Mouse (Mus musculus) G1E (cell line): ENCODE results near the gene Itih3. TPM values are rescaled to one million over a fixed set of nuclear protein-coding genes. Genes with fewer than 3 reads are reported as not detected.
A peak's percentile ranks its signal among the peaks of the same experiment; 100 is the strongest.

Source experiments
- ATAC-seq: 2 replicates; pipeline ENCODE4 v1.8.0; 2016; ENCODE audit warnings: mild to moderate bottlenecking; ENCODE audit not compliant: insufficient number of reproducible peaks, poor library complexity, low FRiP score, severe bottlenecking; ENCODE audit errors: extremely low read depth
- DNase-seq: peaks from one replicate; pipeline ENCODE4 v3.0.0; 2012; ENCODE audit warnings: low spot score
- H3K27me3 ChIP-seq: 2 replicates; pipeline ENCODE4 v1.6.1; 2012; ENCODE audit warnings: mild to moderate bottlenecking, low read length, inconsistent platforms; ENCODE audit not compliant: insufficient read depth
- H3K36me3 ChIP-seq: replicated peaks from 2 replicates; pipeline ENCODE3; 2012; ENCODE audit warnings: mild to moderate bottlenecking, inconsistent platforms
- H3K4me1 ChIP-seq: 2 replicates; pipeline ENCODE4 v1.6.1; 2012; ENCODE audit warnings: low read depth, low read length, inconsistent platforms, mixed read lengths; ENCODE audit not compliant: insufficient read depth
- H3K4me3 ChIP-seq: 2 replicates; pipeline ENCODE4 v1.5.1; 2012; ENCODE audit warnings: low read depth, mild to moderate bottlenecking, inconsistent platforms, low read length, moderate library complexity, mixed read lengths
- H3K9me3 ChIP-seq: replicated peaks from 2 replicates; pipeline ENCODE4 v1.6.1; 2012; ENCODE audit warnings: inconsistent platforms
- CTCF ChIP-seq: IDR thresholded peaks from 2 replicates; pipeline ENCODE4 v1.5.1; 2012; ENCODE audit warnings: low read depth, low read length, inconsistent platforms, mixed read lengths
- GATA1 ChIP-seq: IDR thresholded peaks from 2 replicates; pipeline ENCODE4 v1.6.1; 2012; ENCODE audit warnings: borderline replicate concordance, low read length, inconsistent platforms, mixed read lengths
- GATA2 ChIP-seq: IDR thresholded peaks from 2 replicates; pipeline ENCODE4 v1.6.1; 2012; ENCODE audit warnings: low read depth, low read length, inconsistent platforms, borderline replicate concordance
- POLR2AphosphoS5 ChIP-seq: IDR thresholded peaks from 2 replicates; pipeline ENCODE4 v1.6.1; 2012; ENCODE audit warnings: low read depth, low read length, inconsistent platforms; ENCODE audit not compliant: insufficient replicate concordance
- TAL1 ChIP-seq: conservative IDR thresholded peaks from 2 replicates; pipeline ENCODE4 v1.6.1; 2012; ENCODE audit warnings: low read depth, low read length, inconsistent platforms, mixed read lengths
- polyA plus RNA-seq: library from polyadenylated mRNA; stranded (reverse); fragments of >175 nt; gene quantifications from 2 replicates; pipeline ENCODE4 v1.2.3, GENCODE M21; 2012
- total RNA-seq, 2 experiments: library from RNA; stranded (forward) in 1 of 2; stranded (reverse) in 1 of 2; fragments of 200-1000 nt in 1 of 2; fragments of >200 nt in 1 of 2; fragmentation: Nextera tagmentation in 1 of 2; gene quantifications; 2 replicates each; pipeline ENCODE4 v1.2.3; 2014 to 2017

Itih3 gene
- total and polyA plus RNA-seq, 3 experiments = not detected

GRCm38 (mm10) chr14:30868826-30869225, 54.7 kb downstream of the Itih3 start:
- H3K4me3 ChIP-seq = no peak overlapping the region
- H3K27me3 ChIP-seq = no peaks in the 10 kb centered on the region
- peaks cover 8% of the 10 kb centered on the region for H3K4me1 ChIP-seq
- DNase-seq = no peak
- H3K36me3 ChIP-seq = peaks cover 82% of the 10 kb centered on the region
- no peak for TF ChIP-seq GATA1
- no peak for TF ChIP-seq POLR2AphosphoS5
- H3K9me3 ChIP-seq = no peaks in the 10 kb centered on the region
- ATAC-seq = no peak

- Histone ChIP-seq H3K9me3 (no peaks in the 10 kb centered on the region), H3K4me1 (no peaks in the 10 kb centered on the region; the same call in 1 of the 2 replicates), H3K27me3 (no peaks in the 10 kb centered on the region), H3K4me3 (no peak overlapping the region), H3K36me3 (peaks cover 79% of the 10 kb centered on the region)
- ATAC-seq = no peak
- TF ChIP-seq GATA1 (no peak), POLR2AphosphoS5 (no peak), CTCF (peak; percentile 88), GATA2 (no peak), TAL1 (no peak)
- peak; percentile 67 for DNase-seq
Measured at GRCm38 (mm10) chr14:30867042-30867441, 56.5 kb downstream of the Itih3 start.

- Histone ChIP-seq H3K27me3 (peaks cover 2% of the 10 kb centered on the region; the same call in 1 of the 2 replicates), H3K4me3 (no peak overlapping the region), H3K9me3 (no peaks in the 10 kb centered on the region), H3K4me1 (no peaks in the 10 kb centered on the region), H3K36me3 (peaks cover 68% of the 10 kb centered on the region)
- TF ChIP-seq GATA2 (no peak), TAL1 (no peak), CTCF (0 out of 2 replicates have a peak, but pooled peaks have one; percentile 11), POLR2AphosphoS5 (no peak)
- ATAC-seq (no peak), DNase-seq (no peak)
Measured at GRCm38 (mm10) chr14:30865311-30865710, 58.2 kb downstream of the Itih3 start.

- Histone ChIP-seq H3K36me3 (peaks cover 48% of the 10 kb centered on the region), H3K4me1 (peaks cover 5% of the 10 kb centered on the region; the same call in 1 of the 2 replicates), H3K9me3 (no peaks in the 10 kb centered on the region), H3K27me3 (peaks cover 2% of the 10 kb centered on the region; the same call in 1 of the 2 replicates), H3K4me3 (no peak overlapping the region)
- ATAC-seq = no peak
- no peak for DNase-seq
- no peak for TF ChIP-seq TAL1
- no peak for TF ChIP-seq POLR2AphosphoS5
- TF ChIP-seq CTCF = no peak
- TF ChIP-seq GATA2 = no peak
- TF ChIP-seq GATA1 = no peak
Measured at GRCm38 (mm10) chr14:30862368-30862767, 61.2 kb downstream of the Itih3 start.

- TF ChIP-seq POLR2AphosphoS5 = no peak
- no peak for TF ChIP-seq GATA2
- no peak for TF ChIP-seq TAL1
- no peak for TF ChIP-seq CTCF
- TF ChIP-seq GATA1 = no peak
- no peaks in the 10 kb centered on the region for H3K9me3 ChIP-seq
- peaks cover 41% of the 10 kb centered on the region for H3K36me3 ChIP-seq
- H3K4me3 ChIP-seq = no peak overlapping the region
- peaks cover 12% of the 10 kb centered on the region for H3K4me1 ChIP-seq
- DNase-seq (no peak), ATAC-seq (no peak)
- H3K27me3 ChIP-seq = peaks cover 2% of the 10 kb centered on the region; the same call in 1 of the 2 replicates
Measured at GRCm38 (mm10) chr14:30861421-30862125, 62.0 kb downstream of the Itih3 start.

Other genes starting within 250 kb of the Itih3 start
- 26.2 and 26.6 TPM in 2 replicates for gene Sfmbt1, start 208.9 kb downstream of the Itih3 start, total RNA-seq (2014; fragmentation: Nextera tagmentation)
- 14.8 and 15.7 TPM in 2 replicates for gene Sfmbt1, start 208.9 kb downstream of the Itih3 start, total RNA-seq (2017)
- gene Sfmbt1, start 208.9 kb downstream of the Itih3 start, polyA plus RNA-seq = 2.0 and 3.1 TPM in 2 replicates
- 12.2 and 12.5 TPM in 2 replicates for gene Tmem110, start 98.2 kb downstream of the Itih3 start, total RNA-seq (2014; fragmentation: Nextera tagmentation)
- 5.8 and 6.0 TPM in 2 replicates for gene Tmem110, start 98.2 kb downstream of the Itih3 start, total RNA-seq (2017)
- 14.5 and 14.6 TPM in 2 replicates for gene Tmem110, start 98.2 kb downstream of the Itih3 start, polyA plus RNA-seq
- gene Mustn1, start 44.6 kb downstream of the Itih3 start, total RNA-seq (2014; fragmentation: Nextera tagmentation) = 1.2 TPM in 1 of 2 replicates, not detected in the other
- gene Mustn1, start 44.6 kb downstream of the Itih3 start, total RNA-seq (2017) = 0.38 and 0.64 TPM in 2 replicates
- 0.06 and 0.20 TPM in 2 replicates for gene Mustn1, start 44.6 kb downstream of the Itih3 start, polyA plus RNA-seq
- not detected in 2 replicates for gene Itih4, start 37.3 kb downstream of the Itih3 start, total RNA-seq (2014; fragmentation: Nextera tagmentation)
- 0.11 TPM in 1 of 2 replicates, not detected in the other for gene Itih4, start 37.3 kb downstream of the Itih3 start, total RNA-seq (2017)
- gene Itih4, start 37.3 kb downstream of the Itih3 start, polyA plus RNA-seq = not detected in 2 replicates
- gene Itih1, start 19.5 kb upstream of the Itih3 start, total RNA-seq (2014; fragmentation: Nextera tagmentation) = not detected in 2 replicates
- not detected in 2 replicates for gene Itih1, start 19.5 kb upstream of the Itih3 start, total RNA-seq (2017)
- gene Itih1, start 19.5 kb upstream of the Itih3 start, polyA plus RNA-seq = not detected in 2 replicates
- gene Nek4, start 27.6 kb upstream of the Itih3 start, total RNA-seq (2014; fragmentation: Nextera tagmentation) = 21.9 and 23.0 TPM in 2 replicates
- gene Nek4, start 27.6 kb upstream of the Itih3 start, total RNA-seq (2017) = 13.6 and 14.6 TPM in 2 replicates
- gene Nek4, start 27.6 kb upstream of the Itih3 start, polyA plus RNA-seq = 6.3 and 7.3 TPM in 2 replicates
- 48.8 and 53.6 TPM in 2 replicates for gene Glt8d1, start 77.6 kb upstream of the Itih3 start, total RNA-seq (2014; fragmentation: Nextera tagmentation)
- 23.7 and 34.4 TPM in 2 replicates for gene Glt8d1, start 77.6 kb upstream of the Itih3 start, total RNA-seq (2017)
- gene Glt8d1, start 77.6 kb upstream of the Itih3 start, polyA plus RNA-seq = 4.5 and 4.7 TPM in 2 replicates
- 124 and 129 TPM in 2 replicates for gene Spcs1, start 77.9 kb upstream of the Itih3 start, total RNA-seq (2014; fragmentation: Nextera tagmentation)
- gene Spcs1, start 77.9 kb upstream of the Itih3 start, total RNA-seq (2017) = 169 and 173 TPM in 2 replicates
- 17.7 TPM in 2 replicates for gene Spcs1, start 77.9 kb upstream of the Itih3 start, polyA plus RNA-seq
- 144 and 168 TPM in 2 replicates for gene Pbrm1, start 95.4 kb upstream of the Itih3 start, total RNA-seq (2014; fragmentation: Nextera tagmentation)
- gene Pbrm1, start 95.4 kb upstream of the Itih3 start, total RNA-seq (2017) = 51.4 and 61.2 TPM in 2 replicates
- 11.9 and 15.3 TPM in 2 replicates for gene Pbrm1, start 95.4 kb upstream of the Itih3 start, polyA plus RNA-seq
- gene Gnl3, start 95.4 kb upstream of the Itih3 start, total RNA-seq (2014; fragmentation: Nextera tagmentation) = 376 and 398 TPM in 2 replicates
- gene Gnl3, start 95.4 kb upstream of the Itih3 start, total RNA-seq (2017) = 271 and 308 TPM in 2 replicates
- 21.8 and 37.9 TPM in 2 replicates for gene Gnl3, start 95.4 kb upstream of the Itih3 start, polyA plus RNA-seq
- 32.1 and 36.7 TPM in 2 replicates for gene Smim4, start 205.2 kb upstream of the Itih3 start, total RNA-seq (2014; fragmentation: Nextera tagmentation)
- 167 and 173 TPM in 2 replicates for gene Smim4, start 205.2 kb upstream of the Itih3 start, total RNA-seq (2017)
- gene Smim4, start 205.2 kb upstream of the Itih3 start, polyA plus RNA-seq = 71.4 and 93.4 TPM in 2 replicates
- 213 and 233 TPM in 2 replicates for gene Nt5dc2, start 207.3 kb upstream of the Itih3 start, total RNA-seq (2014; fragmentation: Nextera tagmentation)
- 136 and 175 TPM in 2 replicates for gene Nt5dc2, start 207.3 kb upstream of the Itih3 start, total RNA-seq (2017)
- gene Nt5dc2, start 207.3 kb upstream of the Itih3 start, polyA plus RNA-seq = 381 and 572 TPM in 2 replicates
- not detected in 2 replicates for gene Stab1, start 244.9 kb upstream of the Itih3 start, total RNA-seq (2014; fragmentation: Nextera tagmentation)
- gene Stab1, start 244.9 kb upstream of the Itih3 start, total RNA-seq (2017) = 0.44 and 0.52 TPM in 2 replicates
- not detected in 2 replicates for gene Stab1, start 244.9 kb upstream of the Itih3 start, polyA plus RNA-seq